Mouse (Mus musculus): Measurements from ENCODE around the gene 4833439L19Rik.
A peak's percentile ranks its signal among the peaks of the same experiment; 100 is the strongest.

Gene 4833439L19Rik

DNA sequence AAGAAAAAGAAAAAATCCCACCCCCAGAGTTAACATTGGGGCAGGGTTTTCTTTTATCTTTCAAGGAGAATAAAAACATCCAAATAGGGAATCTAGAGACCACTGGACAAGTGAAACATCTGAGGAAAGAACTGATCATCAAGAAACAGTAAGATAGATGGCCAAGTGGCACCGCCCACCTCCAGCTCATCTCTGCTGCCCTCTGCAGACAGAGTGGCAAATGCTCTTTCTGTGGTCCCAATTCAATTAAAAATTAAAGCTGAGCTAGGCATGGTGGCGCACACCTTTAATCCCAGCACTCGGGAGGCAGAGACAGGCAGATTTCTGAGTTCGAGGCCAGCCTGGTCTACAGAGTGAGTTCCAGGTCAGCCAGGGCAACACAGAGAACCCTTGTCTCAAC lies 45.0 kb downstream of the 4833439L19Rik start:
- DNase-seq (ENCODE audit: low spot score), result peak; percentile 6

DNA sequence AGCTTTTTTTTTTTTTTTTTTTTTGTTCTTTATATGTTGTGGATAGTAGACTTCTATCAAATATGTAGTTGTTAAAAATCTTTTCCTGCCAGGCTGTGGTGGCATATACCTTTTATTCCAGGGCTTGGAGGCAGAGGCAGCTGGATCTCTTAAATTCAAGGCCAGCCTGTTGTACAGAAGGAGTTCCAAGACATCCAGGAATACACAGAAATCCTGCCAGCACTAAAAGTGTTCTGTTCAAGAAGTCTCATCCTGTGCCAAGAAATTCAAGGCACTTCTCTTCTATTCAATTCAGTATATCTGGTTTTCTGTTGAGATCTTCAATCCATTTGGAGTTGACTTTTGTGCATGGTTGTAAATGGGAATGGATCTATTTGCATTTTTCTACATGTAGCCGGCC lies 59.3 kb downstream of the 4833439L19Rik start:
- DNase-seq (ENCODE audit: low spot score), result no peak

DNA sequence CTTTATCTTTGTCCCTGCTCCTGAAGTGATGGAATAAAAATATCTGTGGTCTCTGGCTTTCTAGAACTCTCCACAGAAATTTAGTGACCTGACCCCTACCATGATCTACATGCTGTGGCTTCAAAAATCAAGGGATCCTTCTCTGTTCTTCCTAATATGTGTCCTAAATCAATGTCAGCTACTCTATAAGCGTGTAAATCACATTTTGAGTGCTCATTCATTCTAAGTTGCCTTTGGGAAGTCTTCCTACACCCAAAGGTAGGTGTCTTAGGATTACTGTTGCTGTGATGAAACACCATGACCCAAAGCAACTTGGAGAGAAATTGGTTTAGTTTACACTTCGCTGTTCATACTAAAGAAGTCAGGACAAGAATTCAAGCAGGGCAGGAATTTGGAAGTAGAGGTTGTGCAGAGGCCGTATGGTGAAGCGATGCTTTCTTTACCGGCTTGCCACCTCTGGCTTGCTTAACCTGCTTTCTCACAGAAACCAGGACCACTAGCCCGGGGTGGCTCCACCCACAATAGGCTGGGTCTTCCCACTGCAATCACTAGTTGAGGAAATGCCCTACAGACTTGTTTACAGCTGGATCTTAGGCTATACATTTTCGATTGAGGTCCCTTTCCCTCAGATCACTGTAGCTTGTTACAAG lies 60.5 kb downstream of the 4833439L19Rik start:
- DNase-seq (ENCODE audit: low spot score), result no peak

DNA sequence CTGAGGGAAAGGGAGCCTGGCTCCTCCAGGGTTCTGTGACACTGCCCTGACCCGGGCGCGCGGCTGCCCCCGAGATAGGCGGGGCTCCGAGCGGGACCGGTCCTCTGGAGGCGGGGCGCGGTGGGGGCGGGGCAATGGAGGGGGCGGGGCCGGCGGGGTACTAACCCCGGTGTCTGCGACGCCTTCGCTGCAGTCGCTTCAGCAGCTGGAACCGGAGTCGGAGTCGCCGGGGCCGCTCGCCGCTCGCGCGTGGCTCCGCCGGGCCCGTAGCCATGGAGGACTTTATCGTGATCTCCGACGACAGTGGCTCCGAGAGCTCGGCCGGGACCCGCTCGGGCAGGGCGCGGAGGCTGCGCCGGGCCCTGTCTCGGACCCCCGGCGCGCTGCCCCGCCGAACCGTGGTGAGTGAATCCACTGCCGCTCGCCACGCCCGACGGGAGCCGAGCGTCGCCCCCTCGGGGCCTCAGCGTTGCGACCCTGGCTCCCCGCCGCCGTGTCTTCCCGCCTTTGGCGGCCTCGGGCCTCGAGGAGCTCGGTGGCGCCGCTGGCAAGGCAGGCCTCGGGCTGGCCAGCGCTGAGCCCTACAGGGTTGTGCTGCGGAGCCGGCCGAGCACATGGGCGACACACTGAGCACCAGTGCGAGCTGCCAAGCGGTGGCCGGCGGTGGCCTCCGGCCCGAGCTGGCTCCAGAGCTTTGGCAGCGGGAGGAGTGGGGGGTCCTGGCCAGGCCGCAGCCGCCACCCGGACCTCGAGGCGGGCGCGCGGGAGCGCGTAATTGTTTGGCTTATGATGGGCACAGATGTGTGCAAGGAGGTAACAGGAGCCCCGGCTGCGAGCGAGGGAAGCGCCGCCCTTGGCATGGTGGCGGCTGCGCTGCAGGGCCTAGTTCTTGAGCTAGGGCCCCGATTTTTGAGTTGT lies 61.4 kb downstream of the 4833439L19Rik start, which contains the start of gene Simc1:
Simc1 (plus strand) TSS at position 176 of the 918 bp plus-strand sequence.
- DNase-seq (ENCODE audit: low spot score), result peak; percentile 77

DNA sequence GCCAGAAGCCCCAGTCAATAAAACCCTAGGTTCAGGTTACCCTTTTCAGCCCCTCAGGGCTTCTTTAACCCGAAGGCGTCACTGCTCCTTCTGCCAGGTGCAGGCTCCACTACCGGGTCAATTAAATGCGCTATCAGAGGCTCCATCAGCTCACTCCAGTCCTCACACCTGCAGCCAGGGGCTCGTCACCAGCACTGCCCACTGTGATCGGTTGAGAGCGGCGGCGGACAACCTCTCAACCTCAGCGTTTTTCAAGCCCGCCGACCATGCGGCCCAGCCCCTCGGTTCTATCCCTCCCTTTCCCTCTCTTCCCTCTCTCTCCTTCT lies 62.0 kb downstream of the 4833439L19Rik start:
- DNase-seq (ENCODE audit: low spot score), result no peak

DNA sequence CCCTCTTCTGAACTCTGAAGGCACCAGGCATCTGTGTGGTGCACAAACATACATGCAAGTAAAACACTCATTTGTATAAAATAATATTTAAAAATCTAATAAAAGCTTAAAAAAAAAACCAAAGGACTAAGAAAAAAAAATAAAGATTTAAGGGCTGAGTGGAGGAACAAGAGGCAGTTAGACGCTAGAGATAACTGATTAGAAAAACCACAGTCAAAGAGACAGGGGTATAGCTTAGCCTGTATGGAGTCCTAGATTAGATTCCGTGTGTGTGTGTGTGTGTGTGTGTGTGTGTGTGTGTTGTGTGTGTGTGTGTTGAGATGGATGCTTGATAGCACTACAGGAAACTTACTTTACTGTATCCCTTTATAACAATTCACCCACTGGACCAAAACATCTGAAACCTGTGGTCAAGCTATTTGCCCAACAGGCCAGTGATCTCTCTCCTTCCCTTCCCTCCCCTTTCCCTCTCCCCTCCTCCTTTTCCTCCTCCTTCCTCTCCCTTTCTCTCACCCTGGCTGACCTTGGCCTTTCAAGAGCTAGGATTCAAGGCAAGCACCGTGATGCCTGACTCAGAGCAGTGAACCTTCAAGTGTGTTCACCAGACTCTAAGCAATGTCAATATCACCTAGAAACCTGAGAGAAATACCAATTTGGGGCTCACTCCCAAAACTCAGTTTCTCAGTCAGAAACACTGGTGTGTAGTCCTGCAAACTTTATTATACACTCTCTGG lies 63.1 kb downstream of the 4833439L19Rik start:
- DNase-seq (ENCODE audit: low spot score), result no peak

DNA sequence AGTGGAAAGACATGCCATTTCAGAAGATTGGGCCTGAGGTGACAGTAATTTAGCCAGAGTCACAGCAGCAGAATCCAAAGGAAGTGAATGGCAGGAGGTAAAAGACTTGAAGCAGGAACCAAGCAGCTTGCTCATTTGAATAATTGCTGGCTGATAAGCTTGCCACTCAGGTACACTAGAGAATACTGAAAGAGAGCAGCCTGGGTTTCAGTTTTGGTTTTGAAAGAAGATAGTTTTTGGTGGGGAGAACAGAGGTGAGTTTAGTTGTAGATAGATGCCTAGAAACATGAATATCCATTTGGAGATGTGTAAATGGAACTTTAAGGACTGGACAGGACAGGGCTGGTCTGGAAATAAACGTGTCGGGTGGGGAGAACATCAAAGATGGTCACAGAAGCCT lies 63.9 kb downstream of the 4833439L19Rik start:
- no peak for DNase-seq (ENCODE audit: low spot score)
